Mouse (Mus musculus): Measurements from ENCODE around the gene Rilpl1. TPM values are rescaled to one million over a fixed set of nuclear protein-coding genes. Genes with fewer than 3 reads are reported as not detected.

Gene Rilpl1
- polyA plus RNA-seq, 1 experiment from 2014 or later = 16.4 TPM

DNA sequence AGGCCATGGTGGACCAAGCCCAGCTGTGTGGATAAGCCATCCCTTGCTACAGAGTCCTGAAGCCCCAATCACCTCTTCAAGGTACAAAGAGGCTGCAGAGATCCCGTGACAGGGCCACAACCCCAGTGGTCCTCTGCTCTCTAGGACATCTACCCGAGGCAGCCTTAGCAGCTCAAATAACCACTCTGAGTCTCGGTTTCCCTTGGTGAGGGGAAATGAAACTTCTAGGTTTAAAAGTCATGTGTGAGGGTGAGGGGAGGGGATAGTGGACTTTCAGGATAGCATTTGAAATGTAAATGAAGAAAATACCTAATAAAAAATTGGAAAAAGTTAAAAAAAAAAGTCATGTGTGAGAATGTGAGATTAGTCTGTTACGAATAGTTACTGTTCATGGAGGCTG lies 9.6 kb downstream of the Rilpl1 start:
- Histone ChIP-seq H3K4me3 (ENCODE audit: low read depth, low read length) (no peak overlapping the region), H3K36me3 (ENCODE audit: control insufficient read depth, insufficient read depth, low read length) (no peaks in the 10 kb centered on the region), H3K9ac (ENCODE audit: low read depth, low read length) (no peak overlapping the region), H3K27ac (ENCODE audit: low read depth, low read length) (no peak overlapping the region), H3K9me3 (ENCODE audit: control insufficient read depth, low read length) (no peaks in the 10 kb centered on the region), H3K27me3 (ENCODE audit: control insufficient read depth, insufficient read depth, low read length) (no peaks in the 10 kb centered on the region), H3K4me2 (replicated peaks; ENCODE audit: low read depth, low read length) (no peak overlapping the region), H3K4me1 (replicated peaks; ENCODE audit: control insufficient read depth, insufficient read depth, low read length) (no peaks in the 10 kb centered on the region)
- 87% methylated on average over 4 of the region's 4 CpGs for WGBS
- DNase-seq (ENCODE audit: low spot score) (no peak), ATAC-seq (ENCODE audit: low FRiP score) (no peak)

DNA sequence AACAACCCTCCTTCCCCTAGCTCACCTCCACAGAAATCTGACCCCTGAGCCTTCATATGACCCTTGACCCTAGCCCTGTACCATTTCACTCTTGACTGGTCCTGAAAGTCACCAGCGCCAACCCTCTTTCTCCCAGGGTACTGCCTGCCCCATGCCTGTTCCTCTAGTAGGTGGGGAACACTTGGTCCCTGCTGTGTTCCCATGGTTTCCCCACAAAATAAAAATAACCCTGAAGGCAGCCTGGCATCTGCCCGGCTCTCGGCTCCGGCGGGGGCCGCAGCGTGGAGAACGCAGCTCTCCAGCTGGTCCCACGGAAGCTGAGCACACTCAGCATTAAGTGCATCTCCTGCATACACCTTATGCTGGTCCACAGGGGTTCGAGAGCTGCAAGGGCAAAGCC lies 12.5 kb downstream of the Rilpl1 start:
- ATAC-seq (ENCODE audit: low FRiP score) = no peak
- H3K27me3 ChIP-seq (ENCODE audit: control insufficient read depth, insufficient read depth, low read length) = no peaks in the 10 kb centered on the region
- no peaks in the 10 kb centered on the region for H3K9me3 ChIP-seq (ENCODE audit: control insufficient read depth, low read length)
- H3K27ac ChIP-seq (ENCODE audit: low read depth, low read length) = no peak overlapping the region
- H3K36me3 ChIP-seq (ENCODE audit: control insufficient read depth, insufficient read depth, low read length) = 0 out of 2 replicates have a peak, but pooled peaks cover 2% of the 10 kb centered on the region
- H3K9ac ChIP-seq (ENCODE audit: low read depth, low read length) = no peak overlapping the region
- H3K4me3 ChIP-seq (ENCODE audit: low read depth, low read length) = no peak overlapping the region
- no peak for DNase-seq (ENCODE audit: low spot score)
- no peak overlapping the region for H3K4me2 ChIP-seq (replicated peaks; ENCODE audit: low read depth, low read length)
- WGBS = 51% methylated on average over 10 of the region's 10 CpGs
- no peaks in the 10 kb centered on the region for H3K4me1 ChIP-seq (replicated peaks; ENCODE audit: control insufficient read depth, insufficient read depth, low read length)

DNA sequence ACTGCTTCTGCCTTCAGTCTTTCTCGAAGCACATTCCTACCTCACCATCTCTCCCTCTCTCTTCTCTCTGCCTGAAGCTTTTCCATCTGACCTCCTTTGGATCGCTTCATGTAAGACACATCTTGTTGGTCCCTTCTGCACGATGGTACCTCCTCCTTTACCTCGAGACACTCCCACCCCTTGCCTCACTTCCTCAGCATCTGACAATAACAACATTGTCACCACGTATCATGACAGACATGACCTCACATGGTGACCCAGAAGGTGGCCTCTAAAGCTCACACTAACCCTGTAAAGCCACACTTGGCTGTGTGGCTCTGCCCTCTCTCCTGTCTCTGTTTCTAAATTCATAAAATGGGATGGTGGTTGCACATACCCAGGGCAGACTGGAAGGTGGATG lies 15.4 kb downstream of the Rilpl1 start:
- no peak overlapping the region for H3K9ac ChIP-seq (ENCODE audit: low read depth, low read length)
- WGBS = 84% methylated on average over 5 of the region's 5 CpGs
- H3K27me3 ChIP-seq (ENCODE audit: control insufficient read depth, insufficient read depth, low read length) = no peaks in the 10 kb centered on the region
- H3K4me3 ChIP-seq (ENCODE audit: low read depth, low read length) = no peak overlapping the region
- ATAC-seq (ENCODE audit: low FRiP score) (no peak), DNase-seq (ENCODE audit: low spot score) (no peak)
- no peaks in the 10 kb centered on the region for H3K4me1 ChIP-seq (replicated peaks; ENCODE audit: control insufficient read depth, insufficient read depth, low read length)
- 0 out of 2 replicates have a peak, but pooled peaks cover 2% of the 10 kb centered on the region for H3K36me3 ChIP-seq (ENCODE audit: control insufficient read depth, insufficient read depth, low read length)
- no peak overlapping the region for H3K4me2 ChIP-seq (replicated peaks; ENCODE audit: low read depth, low read length)
- H3K9me3 ChIP-seq (ENCODE audit: control insufficient read depth, low read length) = no peaks in the 10 kb centered on the region
- H3K27ac ChIP-seq (ENCODE audit: low read depth, low read length) = no peak overlapping the region

DNA sequence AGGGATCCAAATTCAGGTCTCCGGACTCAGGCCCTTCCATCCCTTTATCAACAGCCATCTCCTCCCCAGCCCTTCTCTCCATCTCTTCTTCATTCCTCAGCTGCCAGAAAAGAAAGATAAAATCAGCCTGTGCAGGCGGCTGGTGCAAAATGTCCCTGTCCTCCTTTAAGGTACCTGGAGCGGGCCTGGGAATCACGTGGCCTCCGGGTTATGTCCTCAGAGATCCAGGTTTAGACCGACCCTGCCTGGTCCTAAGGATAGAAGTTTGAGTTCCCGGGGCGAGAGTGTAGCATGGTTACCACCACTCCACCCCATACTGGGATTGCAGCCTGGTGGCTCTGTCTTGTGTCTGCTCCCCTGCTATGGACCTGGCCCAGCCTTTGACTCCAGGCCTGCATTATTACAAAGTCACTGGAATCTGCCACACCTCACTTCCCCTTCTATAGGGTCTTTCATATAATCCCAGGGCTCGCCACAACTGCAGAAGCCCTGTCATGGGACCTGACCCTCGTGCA lies 20.6 kb downstream of the Rilpl1 start:
- DNase-seq (ENCODE audit: low spot score) (no peak), ATAC-seq (ENCODE audit: low FRiP score) (no peak)
- Histone ChIP-seq H3K4me1 (replicated peaks; ENCODE audit: control insufficient read depth, insufficient read depth, low read length) (no peaks in the 10 kb centered on the region), H3K4me3 (ENCODE audit: low read depth, low read length) (no peak overlapping the region), H3K9me3 (ENCODE audit: control insufficient read depth, low read length) (no peaks in the 10 kb centered on the region), H3K27me3 (ENCODE audit: control insufficient read depth, insufficient read depth, low read length) (no peaks in the 10 kb centered on the region), H3K27ac (ENCODE audit: low read depth, low read length) (no peak overlapping the region), H3K9ac (ENCODE audit: low read depth, low read length) (no peak overlapping the region), H3K4me2 (replicated peaks; ENCODE audit: low read depth, low read length) (no peak overlapping the region), H3K36me3 (ENCODE audit: control insufficient read depth, insufficient read depth, low read length) (0 out of 2 replicates have a peak, but pooled peaks cover 2% of the 10 kb centered on the region)
- 88% methylated on average over 10 of the region's 10 CpGs for WGBS

DNA sequence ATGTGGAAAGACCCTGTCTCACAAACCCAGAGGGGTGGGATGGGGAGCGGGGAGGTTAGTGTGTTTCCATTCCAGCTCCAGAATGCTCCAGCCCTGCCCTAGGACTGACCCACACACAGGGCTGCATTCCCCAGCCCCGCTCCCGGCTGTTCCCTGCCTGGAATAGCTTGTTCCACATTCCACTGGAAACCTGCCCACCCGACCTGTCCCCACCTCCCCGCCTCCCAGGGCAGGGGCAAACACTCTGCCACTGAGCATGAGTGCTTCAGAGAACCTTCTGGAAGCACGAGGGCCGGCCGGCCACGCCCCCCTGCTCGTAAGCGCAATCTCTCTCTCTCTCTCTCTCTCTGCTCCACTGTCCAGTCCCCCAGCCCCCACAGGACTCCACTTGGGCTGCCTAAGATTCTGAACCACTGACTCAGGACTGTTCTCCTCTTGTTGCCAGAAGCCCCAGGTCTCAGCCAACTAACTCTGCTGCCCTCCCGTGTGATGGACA lies 21.4 kb downstream of the Rilpl1 start:
- DNase-seq (ENCODE audit: low spot score) (no peak), ATAC-seq (ENCODE audit: low FRiP score) (no peak)
- no peaks in the 10 kb centered on the region for H3K27me3 ChIP-seq (ENCODE audit: control insufficient read depth, insufficient read depth, low read length)
- no peaks in the 10 kb centered on the region for H3K9me3 ChIP-seq (ENCODE audit: control insufficient read depth, low read length)
- no peak overlapping the region for H3K9ac ChIP-seq (ENCODE audit: low read depth, low read length)
- no peak overlapping the region for H3K27ac ChIP-seq (ENCODE audit: low read depth, low read length)
- H3K4me2 ChIP-seq (replicated peaks; ENCODE audit: low read depth, low read length) = no peak overlapping the region
- 81% methylated on average over 11 of the region's 12 CpGs for WGBS
- no peaks in the 10 kb centered on the region for H3K36me3 ChIP-seq (ENCODE audit: control insufficient read depth, insufficient read depth, low read length)
- H3K4me1 ChIP-seq (replicated peaks; ENCODE audit: control insufficient read depth, insufficient read depth, low read length) = no peaks in the 10 kb centered on the region
- H3K4me3 ChIP-seq (ENCODE audit: low read depth, low read length) = no peak overlapping the region

DNA sequence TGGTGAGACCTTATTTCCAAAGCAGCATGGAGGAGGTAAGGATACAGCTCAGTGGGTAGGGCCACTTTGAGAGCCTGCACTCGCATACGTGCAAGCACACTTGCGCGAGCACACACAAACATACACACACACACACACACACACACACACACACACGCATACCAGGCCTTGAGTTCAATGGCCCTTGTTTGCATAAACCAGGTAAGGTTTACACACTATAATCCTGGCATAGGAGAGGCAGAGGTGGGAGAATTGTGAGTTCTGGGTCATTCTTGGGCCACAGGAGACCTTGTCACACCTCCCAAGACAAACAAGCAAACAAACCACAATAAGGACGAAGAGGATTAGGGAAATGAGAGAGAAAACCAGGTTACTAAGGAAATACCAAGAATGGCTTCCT lies 22.0 kb downstream of the Rilpl1 start:
- H3K36me3 ChIP-seq (ENCODE audit: control insufficient read depth, insufficient read depth, low read length) = no peaks in the 10 kb centered on the region
- no peaks in the 10 kb centered on the region for H3K4me1 ChIP-seq (replicated peaks; ENCODE audit: control insufficient read depth, insufficient read depth, low read length)
- H3K4me2 ChIP-seq (replicated peaks; ENCODE audit: low read depth, low read length) = no peak overlapping the region
- 95% methylated on average over 6 of the region's 6 CpGs for WGBS
- DNase-seq (ENCODE audit: low spot score) = no peak
- no peak overlapping the region for H3K27ac ChIP-seq (ENCODE audit: low read depth, low read length)
- H3K9me3 ChIP-seq (ENCODE audit: control insufficient read depth, low read length) = no peaks in the 10 kb centered on the region
- no peak overlapping the region for H3K9ac ChIP-seq (ENCODE audit: low read depth, low read length)
- ATAC-seq (ENCODE audit: low FRiP score) = no peak
- H3K4me3 ChIP-seq (ENCODE audit: low read depth, low read length) = no peak overlapping the region
- no peaks in the 10 kb centered on the region for H3K27me3 ChIP-seq (ENCODE audit: control insufficient read depth, insufficient read depth, low read length)

DNA sequence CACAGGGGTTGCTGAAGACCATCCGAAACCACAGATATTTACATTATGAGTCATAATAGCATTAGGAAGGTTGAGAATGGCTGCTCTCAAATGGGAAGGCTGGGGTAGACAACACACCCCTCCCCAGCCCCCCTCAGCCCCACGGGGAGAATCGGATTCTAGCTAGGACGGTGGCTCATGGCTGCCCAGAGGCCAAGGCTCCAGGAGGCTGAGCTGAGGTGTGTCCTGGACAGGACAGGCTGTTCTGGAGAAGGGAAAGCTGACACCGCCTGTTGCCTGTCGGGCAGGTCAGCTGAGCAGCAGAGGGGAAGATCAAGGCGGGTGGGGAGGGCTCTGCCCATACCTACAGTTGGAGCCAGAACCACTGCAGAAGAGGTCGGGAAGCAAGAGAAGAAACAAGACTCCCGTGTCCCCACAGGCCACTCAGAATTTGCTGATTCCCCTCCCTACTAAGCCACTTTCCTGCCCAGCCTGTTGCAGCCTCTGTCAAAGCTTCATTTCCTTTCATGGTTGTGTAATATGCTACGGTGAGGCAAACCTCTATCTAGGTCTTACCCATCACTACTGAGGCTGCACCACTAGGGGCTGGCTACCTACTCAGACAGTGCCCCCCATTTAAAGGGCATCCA lies 24.3 kb downstream of the Rilpl1 start:
- Histone ChIP-seq H3K4me3 (ENCODE audit: low read depth, low read length) (no peak overlapping the region), H3K9ac (ENCODE audit: low read depth, low read length) (no peak overlapping the region), H3K9me3 (ENCODE audit: control insufficient read depth, low read length) (no peaks in the 10 kb centered on the region), H3K4me1 (replicated peaks; ENCODE audit: control insufficient read depth, insufficient read depth, low read length) (no peaks in the 10 kb centered on the region), H3K27ac (ENCODE audit: low read depth, low read length) (no peak overlapping the region), H3K36me3 (ENCODE audit: control insufficient read depth, insufficient read depth, low read length) (0 out of 2 replicates have a peak, but pooled peaks cover 2% of the 10 kb centered on the region), H3K4me2 (replicated peaks; ENCODE audit: low read depth, low read length) (no peak overlapping the region), H3K27me3 (ENCODE audit: control insufficient read depth, insufficient read depth, low read length) (no peaks in the 10 kb centered on the region)
- DNase-seq (ENCODE audit: low spot score) (no peak), ATAC-seq (ENCODE audit: low FRiP score) (no peak)
- 73% methylated on average over 10 of the region's 10 CpGs for WGBS

DNA sequence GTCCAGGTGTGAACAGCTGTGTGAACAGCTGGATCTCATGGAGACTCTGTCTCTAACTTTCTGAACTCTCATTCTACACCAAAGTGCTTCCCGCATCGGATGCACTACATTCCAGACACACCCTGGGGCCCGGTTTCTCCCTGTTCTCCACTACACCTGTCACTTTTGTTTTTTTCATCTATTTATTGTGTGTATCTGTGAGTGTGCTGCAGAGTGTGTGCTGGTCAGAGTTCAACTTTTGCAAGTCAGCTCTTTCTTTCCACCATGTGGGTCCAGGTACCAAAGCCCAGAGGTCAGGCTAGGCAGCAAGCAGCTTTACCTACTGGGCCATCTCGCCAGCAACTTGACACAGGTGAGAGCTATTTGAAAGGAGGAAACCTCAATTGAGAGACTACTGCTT lies 26.0 kb downstream of the Rilpl1 start:
- H3K27me3 ChIP-seq (ENCODE audit: control insufficient read depth, insufficient read depth, low read length) = no peaks in the 10 kb centered on the region
- 89% methylated on average over 4 of the region's 4 CpGs for WGBS
- no peak for DNase-seq (ENCODE audit: low spot score)
- no peaks in the 10 kb centered on the region for H3K9me3 ChIP-seq (ENCODE audit: control insufficient read depth, low read length)
- no peak overlapping the region for H3K4me3 ChIP-seq (ENCODE audit: low read depth, low read length)
- no peaks in the 10 kb centered on the region for H3K4me1 ChIP-seq (replicated peaks; ENCODE audit: control insufficient read depth, insufficient read depth, low read length)
- no peak overlapping the region for H3K9ac ChIP-seq (ENCODE audit: low read depth, low read length)
- no peak for ATAC-seq (ENCODE audit: low FRiP score)
- H3K27ac ChIP-seq (ENCODE audit: low read depth, low read length) = no peak overlapping the region
- 0 out of 2 replicates have a peak, but pooled peaks cover 2% of the 10 kb centered on the region for H3K36me3 ChIP-seq (ENCODE audit: control insufficient read depth, insufficient read depth, low read length)
- H3K4me2 ChIP-seq (replicated peaks; ENCODE audit: low read depth, low read length) = no peak overlapping the region

DNA sequence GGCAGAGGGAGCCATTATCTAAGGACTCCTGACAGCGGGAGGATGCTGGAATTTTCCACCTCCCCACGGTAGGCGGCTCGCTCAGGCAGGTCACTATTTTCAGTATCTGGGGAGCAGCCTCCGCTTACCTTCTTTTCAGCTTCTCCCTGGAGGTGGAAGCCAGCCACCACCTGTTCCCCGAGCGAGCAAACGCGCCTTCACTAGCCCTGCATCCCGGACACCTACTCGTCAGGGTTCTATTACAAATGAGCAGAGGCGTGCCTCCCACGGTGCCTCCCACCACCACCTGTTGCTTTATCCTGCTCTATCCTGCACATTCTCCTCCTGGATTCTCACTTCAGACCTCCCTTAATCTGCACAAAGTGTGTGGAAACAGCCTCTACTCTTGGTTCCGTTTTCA lies 27.4 kb downstream of the Rilpl1 start:
- Histone ChIP-seq H3K9ac (ENCODE audit: low read depth, low read length) (no peak overlapping the region), H3K36me3 (ENCODE audit: control insufficient read depth, insufficient read depth, low read length) (0 out of 2 replicates have a peak, but pooled peaks cover 2% of the 10 kb centered on the region), H3K4me1 (replicated peaks; ENCODE audit: control insufficient read depth, insufficient read depth, low read length) (peaks cover 3% of the 10 kb centered on the region), H3K4me3 (ENCODE audit: low read depth, low read length) (no peak overlapping the region), H3K27ac (ENCODE audit: low read depth, low read length) (no peak overlapping the region), H3K27me3 (ENCODE audit: control insufficient read depth, insufficient read depth, low read length) (no peaks in the 10 kb centered on the region), H3K4me2 (replicated peaks; ENCODE audit: low read depth, low read length) (no peak overlapping the region), H3K9me3 (ENCODE audit: control insufficient read depth, low read length) (no peaks in the 10 kb centered on the region)
- ATAC-seq (ENCODE audit: low FRiP score) (no peak), DNase-seq (ENCODE audit: low spot score) (no peak)
- WGBS = 62% methylated on average over 14 of the region's 14 CpGs
